Mouse (Mus musculus) A20 (cell line): Measurements from ENCODE around the gene Sult1c1.
"Not testable (repeated sequence)": the region's sequence is repeated elsewhere in the genome, so short reads cannot be mapped to it uniquely, and the experiment has no call there.

Experiments used
- DNase-seq: peaks from one replicate; pipeline ENCODE4 v3.0.0-alpha.2; 2011; ENCODE audit warnings: low read depth, low spot score

The Sult1c1 gene

DNA sequence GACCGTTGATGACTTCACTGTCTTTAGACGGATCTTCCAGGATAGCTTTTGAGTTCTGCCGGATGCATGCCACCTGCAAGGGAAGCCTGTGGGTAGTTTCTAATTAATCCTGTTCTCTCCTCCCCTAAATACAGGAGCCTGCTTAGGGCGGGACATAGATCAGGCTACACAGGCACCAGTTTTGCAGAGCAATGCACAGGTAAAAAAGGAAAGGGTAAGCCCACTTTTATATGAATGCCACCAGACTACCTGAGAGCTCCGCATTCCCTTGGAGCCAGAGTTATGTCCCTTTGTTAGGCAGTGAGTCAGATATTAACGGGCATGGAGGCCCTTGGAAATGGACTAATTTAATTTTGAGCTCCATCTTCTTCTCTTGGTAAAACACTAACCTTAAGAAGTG, at the start of gene Sult1c1:
Gene Sult1c1, minus strand, starts transcription at position 101 of the 400 bp plus-strand sequence.
- DNase-seq = no peak

DNA sequence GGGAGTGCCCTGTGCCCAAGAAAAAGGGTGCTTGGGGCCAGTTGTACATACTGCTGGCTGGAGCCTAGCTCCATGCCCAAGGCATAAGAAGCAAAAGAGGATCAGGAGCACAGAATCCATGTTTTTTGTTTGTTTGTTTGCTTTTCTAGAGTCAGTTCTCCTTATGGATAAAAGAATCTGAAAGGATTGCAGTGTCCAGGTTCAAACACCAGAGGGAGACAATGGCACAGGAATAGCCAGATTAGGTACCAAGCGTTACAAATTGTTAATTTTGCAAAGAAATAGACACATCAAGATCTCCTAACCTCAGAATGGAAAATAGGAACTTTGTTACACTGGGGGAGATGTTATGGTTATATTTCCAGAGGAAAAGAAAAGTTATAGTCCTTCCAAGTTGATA, 23.7 kb upstream of the Sult1c1 start:
- DNase-seq = peak; percentile 14

DNA sequence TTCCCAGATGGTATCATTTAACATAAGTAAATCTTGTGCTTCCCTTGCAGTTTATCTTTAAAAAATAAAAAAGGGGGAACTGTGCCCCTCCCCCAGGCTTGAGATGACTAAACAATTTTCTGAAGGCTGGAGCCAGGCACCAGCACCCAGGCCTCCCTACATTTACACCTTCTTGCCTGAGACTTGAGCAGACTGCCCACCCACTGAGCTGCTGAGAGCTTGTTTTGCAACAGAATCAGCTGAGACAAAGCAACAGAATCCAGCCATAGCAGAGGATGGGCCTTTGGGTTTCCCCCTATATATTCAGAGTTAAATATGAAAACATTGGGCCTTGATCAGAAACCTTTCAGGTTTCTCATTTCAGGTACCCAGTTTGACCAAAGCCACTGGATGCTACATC, 20.7 kb upstream of the Sult1c1 start:
- no peak for DNase-seq

DNA sequence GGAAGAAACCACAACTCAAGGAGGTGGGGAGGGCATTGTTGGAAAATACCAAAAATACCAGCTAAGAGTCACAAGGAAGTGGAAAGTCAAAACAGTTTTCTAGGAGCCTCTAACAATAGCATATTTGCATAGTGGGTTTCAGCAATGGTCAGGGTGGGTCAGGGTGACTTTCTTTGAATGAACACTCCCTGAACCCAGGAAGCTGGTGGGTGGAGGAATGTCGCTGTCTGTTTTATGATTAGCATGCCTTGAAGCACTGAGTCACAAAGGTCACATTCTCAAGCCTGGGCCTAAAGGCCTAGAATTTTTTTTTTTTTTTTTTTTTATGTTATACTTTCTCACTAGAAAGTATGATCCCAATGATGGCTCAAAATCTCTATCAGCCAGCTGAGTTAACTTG, 20.1 kb upstream of the Sult1c1 start:
- DNase-seq = not testable (repeated sequence)

DNA sequence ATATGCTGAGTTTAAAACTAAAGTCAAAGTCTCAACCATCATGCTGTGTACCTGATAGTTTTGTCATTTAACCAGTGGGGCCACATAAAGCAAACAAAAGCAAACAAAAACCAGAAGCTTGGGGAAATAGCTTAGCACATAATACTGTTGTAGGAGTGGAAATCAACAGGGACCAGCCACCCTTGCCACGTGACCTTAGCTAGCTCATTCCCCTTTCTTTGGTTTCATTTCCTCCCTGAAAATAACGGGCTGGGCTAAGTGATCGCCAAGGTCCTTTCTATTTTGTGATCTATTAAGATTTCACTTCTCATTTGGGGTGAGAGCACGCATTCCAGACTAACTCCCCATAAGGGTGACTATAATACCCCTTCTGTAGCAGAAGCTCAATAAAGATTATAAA, 13.0 kb upstream of the Sult1c1 start:
- DNase-seq = peak; percentile 81

- DNase-seq = no peak
Measured at GRCm38 (mm10) chr17:53973606-53974005, 16.9 kb downstream of the Sult1c1 start.

DNA sequence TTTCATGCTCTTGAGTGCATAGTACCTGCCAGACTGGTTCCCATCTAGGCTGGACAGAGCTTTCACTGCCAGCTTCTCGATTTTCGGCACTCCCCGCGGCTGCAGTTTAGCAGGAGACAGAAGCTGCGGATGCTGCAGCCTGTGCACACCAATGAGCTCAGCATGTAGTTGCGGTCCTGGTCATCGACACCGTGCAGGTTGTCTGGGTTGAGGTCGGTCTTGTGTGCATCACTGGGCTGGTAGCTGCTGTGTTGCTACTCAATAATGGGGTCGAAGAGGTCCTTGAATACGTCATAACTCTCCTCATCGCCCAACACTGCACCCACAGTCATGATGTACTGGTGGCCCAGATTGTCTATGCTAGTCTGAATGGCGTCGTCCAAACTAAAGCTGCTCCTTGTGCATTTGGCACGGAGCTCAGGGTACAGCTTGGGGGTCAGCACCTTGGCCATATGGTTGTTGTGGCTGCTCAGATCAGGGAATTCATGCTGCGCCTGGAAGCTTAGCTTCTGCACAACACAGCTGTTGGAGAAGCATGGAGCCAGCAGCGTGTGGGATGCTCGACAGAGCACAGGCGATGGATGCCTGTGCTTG, 48.8 kb downstream of the Sult1c1 start:
- DNase-seq = no peak

GRCm38 (mm10) chr17:53940726-53941125, 49.7 kb downstream of the Sult1c1 start:
- DNase-seq = no peak
